Mouse (Mus musculus) ES-E14 (cell line): Measurements from ENCODE around the gene Micu2.

ENCODE experiments used
- CHD2 ChIP-seq: IDR thresholded peaks from 2 replicates; pipeline ENCODE4 v1.6.1; 2014; ENCODE audit warnings: mild to moderate bottlenecking, low read depth, low read length, inconsistent platforms
- MAFK ChIP-seq: IDR thresholded peaks from 2 replicates; pipeline ENCODE4 v1.6.1; 2014; ENCODE audit warnings: mild to moderate bottlenecking, low read depth, low read length, inconsistent platforms; ENCODE audit not compliant: insufficient read depth
- ZC3H11A ChIP-seq: IDR thresholded peaks from 2 replicates; pipeline ENCODE4 v1.6.1; 2012; ENCODE audit warnings: low read depth, mild to moderate bottlenecking, inconsistent platforms, low read length, borderline replicate concordance

- no peak for TF ChIP-seq CHD2
- no peak for TF ChIP-seq ZC3H11A
- no peak for TF ChIP-seq MAFK
Measured at GRCm38 (mm10) chr14:57886032-57886431, 113.0 kb downstream of the Micu2 start.
